Mouse (Mus musculus) stomach, postnatal 0 days (tissue): ENCODE measurements around the gene Lyrm2.

Experiments
- CTCF ChIP-seq: IDR thresholded peaks from 2 replicates; pipeline ENCODE4 v1.5.1; 2016; ENCODE audit warnings: antibody characterized with exemption, low read depth, mild to moderate bottlenecking, moderate library complexity
- EP300 ChIP-seq: optimal IDR thresholded peaks from 2 replicates; pipeline ENCODE3; 2016; ENCODE audit warnings: antibody characterized with exemption

DNA sequence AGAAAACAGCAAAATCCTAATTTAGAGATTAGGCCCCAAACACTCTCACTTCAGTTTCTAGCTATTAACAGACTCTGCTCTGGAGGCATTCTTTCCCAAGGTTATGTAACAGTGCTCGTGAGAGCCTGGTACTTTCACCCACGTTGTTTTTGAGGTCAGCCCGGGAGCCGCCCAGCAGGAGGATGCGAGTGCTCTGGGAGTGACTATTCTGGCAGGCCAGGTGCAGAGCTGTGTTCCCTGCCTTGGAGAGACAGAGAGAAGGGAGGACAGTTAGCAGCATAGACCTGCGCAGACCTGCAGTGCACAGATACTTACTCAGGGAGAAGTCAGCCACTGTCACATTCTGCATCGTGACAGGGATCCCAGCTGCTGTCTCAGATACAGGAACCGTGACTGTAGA, 24.2 kb downstream of the Lyrm2 start:
- TF ChIP-seq CTCF (no peak), EP300 (no peak)
